Mouse (Mus musculus): ENCODE measurements around the gene Egln2.

The Egln2 gene

GRCm38 (mm10) chr7:27131387-27131786, 35.2 kb downstream of the Egln2 start:
- no peak for DNase-seq (ENCODE audit: low spot score)

GRCm38 (mm10) chr7:27130521-27131370, 35.9 kb downstream of the Egln2 start:
- DNase-seq (ENCODE audit: low spot score), result no peak

GRCm38 (mm10) chr7:27129811-27130210, 36.8 kb downstream of the Egln2 start:
- DNase-seq (ENCODE audit: low spot score), result no peak

GRCm38 (mm10) chr7:27128946-27129345, 37.7 kb downstream of the Egln2 start:
- DNase-seq (ENCODE audit: low spot score), result no peak

GRCm38 (mm10) chr7:27128162-27128561, 38.4 kb downstream of the Egln2 start:
- DNase-seq (ENCODE audit: low spot score), result no peak

GRCm38 (mm10) chr7:27124969-27125368, 41.6 kb downstream of the Egln2 start:
- DNase-seq (ENCODE audit: low spot score), result no peak

- DNase-seq (ENCODE audit: low spot score), result no peak
Measured at GRCm38 (mm10) chr7:27124305-27124832, 42.2 kb downstream of the Egln2 start.

- no peak for DNase-seq (ENCODE audit: low spot score)
Measured at GRCm38 (mm10) chr7:27119676-27120075, 46.9 kb downstream of the Egln2 start, which contains the start of gene Cyp2f2. Gene Cyp2f2 (plus strand): TSS chr7:27119909.

- no peak for DNase-seq (ENCODE audit: low spot score)
Measured at GRCm38 (mm10) chr7:27118033-27118511, 48.5 kb downstream of the Egln2 start.

GRCm38 (mm10) chr7:27111987-27112386, 54.6 kb downstream of the Egln2 start:
- DNase-seq (ENCODE audit: low spot score), result no peak

GRCm38 (mm10) chr7:27111038-27111437, 55.6 kb downstream of the Egln2 start:
- no peak for DNase-seq (ENCODE audit: low spot score)

- DNase-seq (ENCODE audit: low spot score), result no peak
Measured at GRCm38 (mm10) chr7:27110327-27110726, 56.3 kb downstream of the Egln2 start.

Data from urinary bladder, postnatal 10 days (tissue).